Mouse (Mus musculus) forebrain, embryonic 11.5 days (tissue): ENCODE data around the gene Olfr420. TPM values are rescaled to one million over a fixed set of nuclear protein-coding genes. Genes with fewer than 3 reads are reported as not detected.

Source experiments
- ATAC-seq: fragments of 200-750 bp; cut with Nextera tagmentation; replicated peaks from 2 replicates; pipeline ENCODE4 v1.8.0; 2017; ENCODE audit warnings: moderate TSS enrichment; ENCODE audit not compliant: low FRiP score
- DNase-seq: peaks from one replicate; pipeline ENCODE4 v3.0.0-alpha.2; 2017; ENCODE audit warnings: low spot score
- H3K27ac ChIP-seq: fragments of 300-500 bp; sonication (generic); 2 replicates; pipeline ENCODE4 v1.5.1; 2014; ENCODE audit warnings: low read depth, low read length
- H3K27me3 ChIP-seq: fragments of 300-500 bp; sonication (generic); 2 replicates; pipeline ENCODE4 v1.6.1; 2014; ENCODE audit warnings: mild to moderate bottlenecking, low read length, mixed read lengths; ENCODE audit not compliant: control insufficient read depth, insufficient read depth
- H3K36me3 ChIP-seq: fragments of 300-500 bp; sonication (generic); 2 replicates; pipeline ENCODE4 v1.6.1; 2014; ENCODE audit warnings: mild to moderate bottlenecking, low read length, moderate library complexity, mixed read lengths; ENCODE audit not compliant: control insufficient read depth, insufficient read depth
- H3K4me1 ChIP-seq: fragments of 300-500 bp; sonication (generic); replicated peaks from 2 replicates; pipeline ENCODE4 v1.6.1; 2014; ENCODE audit warnings: low read length, mixed read lengths; ENCODE audit not compliant: control insufficient read depth, insufficient read depth
- H3K4me2 ChIP-seq: fragments of 300-500 bp; sonication (generic); 2 replicates; pipeline ENCODE4 v1.6.1; 2014; ENCODE audit warnings: low read depth, mild to moderate bottlenecking, low read length, moderate library complexity, mixed read lengths; ENCODE audit not compliant: severe bottlenecking
- H3K4me3 ChIP-seq: fragments of 300-500 bp; sonication (generic); 2 replicates; pipeline ENCODE4 v1.5.1; 2014; ENCODE audit warnings: low read depth, low read length
- H3K9ac ChIP-seq: fragments of 300-500 bp; sonication (generic); 2 replicates; pipeline ENCODE4 v1.6.1; 2014; ENCODE audit warnings: low read length
- H3K9me3 ChIP-seq: fragments of 300-500 bp; sonication (generic); 2 replicates; pipeline ENCODE4 v1.6.1; 2016; ENCODE audit warnings: low read length, mixed read lengths; ENCODE audit not compliant: control insufficient read depth
- WGBS: fragments of 180-500 bp; shearing (Covaris S2); extraction: QIAGEN DNeasy Blood & Tissue Kit; methylation state at CpG from one replicate; pipeline ENCODE4 v1.1.7; 2014; 5-methylcytosine and 5-hydroxymethylcytosine counted together
- polyA plus RNA-seq: library from polyadenylated mRNA; unstranded; fragments of >200 nt; fragmentation: Nextera tagmentation; extraction: Ambion mirVana; gene quantifications from 2 replicates; pipeline ENCODE4 v1.2.1, GENCODE M21; 2014

Olfr420 gene
- polyA plus RNA-seq, 1 experiment from 2014 or later, result not detected

- Histone ChIP-seq H3K4me2 (no peak overlapping the region), H3K4me1 (no peaks in the 10 kb centered on the region), H3K9ac (no peak overlapping the region), H3K27me3 (no peaks in the 10 kb centered on the region), H3K9me3 (no peaks in the 10 kb centered on the region), H3K36me3 (no peaks in the 10 kb centered on the region), H3K27ac (no peak overlapping the region), H3K4me3 (no peak overlapping the region)
- ATAC-seq, result no peak
- 90% methylated on average over 10 of the region's 10 CpGs for WGBS
- DNase-seq, result no peak
Observed at GRCm38 (mm10) chr1:174159095-174159494, 3.7 kb downstream of the Olfr420 start.

DNA sequence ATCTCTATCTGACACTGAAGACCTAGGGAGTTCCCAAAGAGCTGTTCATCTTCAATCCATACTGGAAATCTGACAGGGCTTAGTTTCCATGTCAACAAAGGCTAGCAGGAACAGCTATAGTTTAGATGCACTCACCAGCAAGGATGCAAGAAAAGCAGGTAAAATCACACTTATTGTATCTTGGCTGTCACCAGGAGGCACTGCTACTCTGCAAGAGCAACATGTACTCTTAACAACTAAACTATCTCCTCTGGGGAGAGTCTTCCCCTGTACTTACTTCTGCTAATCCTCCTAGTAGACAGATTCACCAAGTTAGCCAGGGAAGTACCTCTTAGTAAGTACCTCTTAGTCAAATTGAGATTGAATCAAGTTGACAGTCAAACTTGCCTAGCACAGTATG, 13.6 kb downstream of the Olfr420 start:
- Histone ChIP-seq H3K9ac (no peak overlapping the region), H3K27ac (no peak overlapping the region), H3K36me3 (no peaks in the 10 kb centered on the region), H3K4me2 (no peak overlapping the region), H3K4me3 (no peak overlapping the region), H3K27me3 (no peaks in the 10 kb centered on the region), H3K9me3 (no peaks in the 10 kb centered on the region), H3K4me1 (no peaks in the 10 kb centered on the region)
- no peak for DNase-seq
- ATAC-seq, result no peak

GRCm38 (mm10) chr1:174170706-174171501, 15.5 kb downstream of the Olfr420 start:
- Histone ChIP-seq H3K27me3 (no peaks in the 10 kb centered on the region), H3K36me3 (no peaks in the 10 kb centered on the region), H3K4me3 (no peak overlapping the region), H3K4me1 (no peaks in the 10 kb centered on the region), H3K27ac (no peak overlapping the region), H3K4me2 (no peak overlapping the region), H3K9ac (no peak overlapping the region), H3K9me3 (no peaks in the 10 kb centered on the region)
- ATAC-seq (no peak), DNase-seq (no peak)
- WGBS, result 89% methylated on average over 5 of the region's 5 CpGs

DNA sequence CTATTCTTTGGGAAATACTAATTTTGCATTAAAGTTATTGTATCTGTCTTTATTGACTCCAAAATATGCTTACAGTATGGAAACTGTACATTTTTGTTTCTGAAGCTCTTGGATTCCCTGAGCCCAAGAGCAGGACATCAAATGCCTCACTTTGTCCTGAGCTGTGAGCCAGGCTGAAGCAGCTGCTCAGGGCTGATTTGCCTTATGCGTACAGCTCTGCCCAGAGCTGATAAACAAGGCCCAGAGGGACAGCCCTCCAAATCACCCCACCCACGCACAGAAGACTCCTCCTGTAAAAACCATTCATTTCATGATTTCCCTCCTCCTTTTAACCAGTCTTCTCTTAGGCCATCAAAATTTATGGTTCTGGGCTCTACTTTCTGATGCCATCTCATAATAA, 16.1 kb downstream of the Olfr420 start:
- WGBS, result 53% methylated on average over 2 of the region's 2 CpGs
- ATAC-seq, result peak; percentile 55; the same call in 1 of the 2 replicates

DNA sequence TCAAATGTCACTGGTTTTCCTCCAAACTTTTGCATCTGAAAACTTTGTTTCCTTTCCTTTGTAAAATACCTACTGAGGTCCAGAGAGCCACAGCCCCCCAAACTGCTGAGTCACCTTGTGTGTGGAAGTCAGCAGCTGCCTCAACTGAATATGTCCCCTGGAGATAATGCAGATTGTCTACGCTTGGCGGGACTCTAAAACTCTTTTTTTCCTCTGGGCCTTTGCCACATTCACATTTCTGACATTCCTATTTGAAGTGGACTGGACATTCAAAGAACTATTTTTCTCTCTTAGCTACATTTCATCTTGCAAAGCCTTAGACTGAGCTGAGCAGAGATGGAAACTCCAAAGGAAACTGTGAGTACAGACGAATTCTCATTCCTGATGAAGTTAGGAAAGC, 17.2 kb downstream of the Olfr420 start, which contains the start of gene Spta1:
Gene Spta1 (plus strand): TSS at position 172 of the 400 bp plus-strand sequence.
- Histone ChIP-seq H3K4me1 (no peaks in the 10 kb centered on the region), H3K9ac (no peak within 1 kb of the TSS), H3K27ac (no peak within 1 kb of the TSS), H3K9me3 (no peaks in the 10 kb centered on the region), H3K4me2 (no peak within 1 kb of the TSS), H3K4me3 (no peak within 1 kb of the TSS), H3K27me3 (no peaks in the 10 kb centered on the region), H3K36me3 (no peaks in the 10 kb centered on the region)
- peak; percentile 64; the same call in 1 of the 2 replicates for ATAC-seq
- peak; percentile 44 for DNase-seq
- WGBS, result 13% methylated on average over 3 of the region's 3 CpGs

More for the DNA sequence above, 16.1 kb downstream of the Olfr420 start:
- Histone ChIP-seq H3K9me3 (no peaks in the 10 kb centered on the region), H3K4me3 (no peak overlapping the region), H3K27ac (no peak overlapping the region), H3K4me2 (no peak overlapping the region), H3K4me1 (no peaks in the 10 kb centered on the region), H3K27me3 (no peaks in the 10 kb centered on the region), H3K36me3 (no peaks in the 10 kb centered on the region), H3K9ac (no peak overlapping the region)
- peak; percentile 47 for DNase-seq

DNA sequence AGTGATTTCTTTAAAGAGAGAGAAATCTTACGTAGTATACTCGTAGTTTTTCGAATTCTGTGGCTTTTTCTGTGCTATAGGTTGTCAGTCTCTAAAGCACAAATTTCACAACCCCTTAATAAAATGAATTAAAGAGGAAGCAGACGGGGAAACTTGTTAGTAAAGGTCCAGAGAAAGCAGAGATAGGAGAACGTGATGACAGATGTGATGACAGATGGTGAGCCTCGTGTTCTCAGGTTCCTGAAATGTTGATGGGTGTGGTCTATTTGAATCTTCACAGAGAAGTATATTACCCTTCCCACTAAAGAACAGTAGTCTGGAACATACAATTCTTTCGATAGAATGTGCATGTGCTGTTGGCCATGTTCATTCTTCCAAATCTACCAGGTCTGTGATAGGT, 49.3 kb downstream of the Olfr420 start:
- no peak overlapping the region for H3K4me2 ChIP-seq
- ATAC-seq (no peak), DNase-seq (no peak)
- H3K4me3 ChIP-seq, result no peak overlapping the region
- WGBS, result 90% methylated on average over 7 of the region's 7 CpGs
- H3K27ac ChIP-seq, result no peak overlapping the region
- H3K9ac ChIP-seq, result no peak overlapping the region
- H3K36me3 ChIP-seq, result no peaks in the 10 kb centered on the region
- no peaks in the 10 kb centered on the region for H3K4me1 ChIP-seq
- H3K9me3 ChIP-seq, result no peaks in the 10 kb centered on the region
- H3K27me3 ChIP-seq, result no peaks in the 10 kb centered on the region

Other genes starting within 250 kb of the Olfr420 start
- 0.51 TPM in 1 of 2 replicates, not detected in the other for gene Ifi211, start 242.6 kb upstream of the Olfr420 start, polyA plus RNA-seq
- 0.65 TPM in 1 of 2 replicates, not detected in the other for gene Mndal, start 213.1 kb upstream of the Olfr420 start, polyA plus RNA-seq
- gene Ifi203, start 213.0 kb upstream of the Olfr420 start, polyA plus RNA-seq, result 0.09 TPM in 1 of 2 replicates, not detected in the other
- gene Ifi202b, start 172.9 kb upstream of the Olfr420 start, polyA plus RNA-seq, result not detected in 2 replicates
- gene Ifi205, start 123.8 kb upstream of the Olfr420 start, polyA plus RNA-seq, result not detected in 2 replicates
- not detected in 2 replicates for gene Olfr433, start 114.9 kb upstream of the Olfr420 start, polyA plus RNA-seq
- not detected in 2 replicates for gene Olfr432, start 106.4 kb upstream of the Olfr420 start, polyA plus RNA-seq
- not detected in 2 replicates for gene Olfr430, start 89.0 kb upstream of the Olfr420 start, polyA plus RNA-seq
- not detected in 2 replicates for gene Olfr429, start 71.3 kb upstream of the Olfr420 start, polyA plus RNA-seq
- not detected in 2 replicates for gene Olfr427, start 58.7 kb upstream of the Olfr420 start, polyA plus RNA-seq
- 0.36 and 0.57 TPM in 2 replicates for gene Olfr231, start 34.5 kb upstream of the Olfr420 start, polyA plus RNA-seq
- not detected in 2 replicates for gene Olfr424, start 24.1 kb upstream of the Olfr420 start, polyA plus RNA-seq
- 2.7 and 3.5 TPM in 2 replicates for gene Spta1, start 17.1 kb downstream of the Olfr420 start, polyA plus RNA-seq
- not detected in 2 replicates for gene Olfr419, start 96.4 kb downstream of the Olfr420 start, polyA plus RNA-seq
- not detected in 2 replicates for gene Mptx1, start 174.9 kb downstream of the Olfr420 start, polyA plus RNA-seq
- not detected in 2 replicates for gene Olfr417, start 209.5 kb downstream of the Olfr420 start, polyA plus RNA-seq
- not detected in 2 replicates for gene Olfr248, start 235.4 kb downstream of the Olfr420 start, polyA plus RNA-seq